Mouse (Mus musculus) neural tube, embryonic 13.5 days (tissue): Measurements from ENCODE around the gene Kat8. TPM values are rescaled to one million over a fixed set of nuclear protein-coding genes. Genes with fewer than 3 reads are reported as not detected.

Experiments used
- ATAC-seq: fragments of 200-750 bp; cut with Nextera tagmentation; 2 replicates; pipeline ENCODE4 v1.8.0; 2017; ENCODE audit warnings: low read depth, mild to moderate bottlenecking, moderate TSS enrichment, moderate library complexity
- H3K27ac ChIP-seq: fragments of 300-500 bp; sonication (generic); replicated peaks from 2 replicates; pipeline ENCODE4 v1.5.1; 2015; ENCODE audit warnings: moderate library complexity, mild to moderate bottlenecking, inconsistent platforms
- H3K27me3 ChIP-seq: fragments of 300-500 bp; sonication (generic); 2 replicates; pipeline ENCODE4 v1.6.1; 2015; ENCODE audit warnings: mild to moderate bottlenecking, inconsistent platforms
- H3K36me3 ChIP-seq: fragments of 300-500 bp; sonication (generic); 2 replicates; pipeline ENCODE4 v1.6.1; 2015; ENCODE audit warnings: mild to moderate bottlenecking, inconsistent platforms
- H3K4me1 ChIP-seq: fragments of 300-500 bp; sonication (generic); replicated peaks from 2 replicates; pipeline ENCODE4 v1.6.1; 2015; ENCODE audit warnings: inconsistent platforms
- H3K4me2 ChIP-seq: fragments of 300-500 bp; sonication (generic); 2 replicates; pipeline ENCODE4 v1.6.1; 2015; ENCODE audit warnings: inconsistent platforms, mild to moderate bottlenecking, moderate library complexity
- H3K4me3 ChIP-seq: fragments of 300-500 bp; sonication (generic); 2 replicates; pipeline ENCODE4 v1.5.1; 2015; ENCODE audit warnings: mild to moderate bottlenecking, inconsistent platforms
- H3K9ac ChIP-seq: fragments of 300-500 bp; sonication (generic); 2 replicates; pipeline ENCODE4 v1.6.1; 2015; ENCODE audit warnings: moderate library complexity, mild to moderate bottlenecking, inconsistent platforms
- H3K9me3 ChIP-seq: fragments of 300-500 bp; sonication (generic); 2 replicates; pipeline ENCODE4 v1.6.1; 2016; ENCODE audit warnings: inconsistent platforms
- WGBS: fragments of 180-500 bp; shearing (Covaris S2); methylation state at CpG from one replicate; pipeline ENCODE4 v1.1.7; 2015; 5-methylcytosine and 5-hydroxymethylcytosine counted together
- polyA plus RNA-seq: library from polyadenylated mRNA; unstranded; fragments of >200 nt; fragmentation: Nextera tagmentation; extraction: Ambion mirVana; gene quantifications from 2 replicates; pipeline ENCODE4 v1.2.1, GENCODE M21; 2015

Gene Kat8
- 47.1 and 55.8 TPM in 2 replicates for polyA plus RNA-seq

GRCm38 (mm10) chr7:127912190-127912871, at the start of gene Kat8:
TSS of gene Kat8 (plus strand) at chr7:127912516.
- H3K36me3 ChIP-seq = peaks cover 47% of the 10 kb centered on the region

GRCm38 (mm10) chr7:127866434-127866833, 45.9 kb upstream of the Kat8 start:
- Histone ChIP-seq H3K27ac (no peak overlapping the region), H3K4me1 (peaks cover 12% of the 10 kb centered on the region), H3K4me2 (no peak overlapping the region), H3K4me3 (no peak overlapping the region), H3K9me3 (no peaks in the 10 kb centered on the region), H3K9ac (no peak overlapping the region), H3K36me3 (peaks cover 64% of the 10 kb centered on the region), H3K27me3 (no peaks in the 10 kb centered on the region)
- no peak for ATAC-seq
- WGBS = 93% methylated on average over 12 of the region's 12 CpGs

More at GRCm38 (mm10) chr7:127912190-127912871, at the start of gene Kat8:
- peak; percentile 94 for ATAC-seq
- Histone ChIP-seq H3K27ac (peak within 1 kb of the TSS; percentile 86), H3K4me1 (peaks cover 15% of the 10 kb centered on the region), H3K27me3 (no peaks in the 10 kb centered on the region), H3K4me3 (peak within 1 kb of the TSS; percentile 91), H3K9ac (peak within 1 kb of the TSS; percentile 86), H3K9me3 (no peaks in the 10 kb centered on the region), H3K4me2 (peak within 1 kb of the TSS; percentile 69)
- 1% methylated on average over 40 of the region's 40 CpGs for WGBS

GRCm38 (mm10) chr7:127867641-127868040, 44.7 kb upstream of the Kat8 start:
- H3K27me3 ChIP-seq = no peaks in the 10 kb centered on the region
- WGBS = 97% methylated on average over 18 of the region's 18 CpGs
- H3K36me3 ChIP-seq = peaks cover 70% of the 10 kb centered on the region
- no peak overlapping the region for H3K27ac ChIP-seq
- no peak overlapping the region for H3K4me3 ChIP-seq
- H3K9me3 ChIP-seq = no peaks in the 10 kb centered on the region
- ATAC-seq = no peak
- no peak overlapping the region for H3K4me2 ChIP-seq
- H3K9ac ChIP-seq = no peak overlapping the region
- H3K4me1 ChIP-seq = peaks cover 12% of the 10 kb centered on the region

- ATAC-seq = no peak
- Histone ChIP-seq H3K4me2 (no peak overlapping the region), H3K4me1 (peaks cover 29% of the 10 kb centered on the region), H3K27me3 (no peaks in the 10 kb centered on the region), H3K9ac (no peak overlapping the region), H3K36me3 (peaks cover 67% of the 10 kb centered on the region), H3K9me3 (no peaks in the 10 kb centered on the region), H3K4me3 (no peak overlapping the region), H3K27ac (peak overlapping the region; percentile 64)
- WGBS = 73% methylated on average over 3 of the region's 3 CpGs
Measured at GRCm38 (mm10) chr7:127869149-127869810, 43.0 kb upstream of the Kat8 start.

- H3K4me3 ChIP-seq = no peak overlapping the region
- no peaks in the 10 kb centered on the region for H3K27me3 ChIP-seq
- no peak for ATAC-seq
- no peaks in the 10 kb centered on the region for H3K9me3 ChIP-seq
- WGBS = 86% methylated on average over 5 of the region's 5 CpGs
- H3K4me1 ChIP-seq = peaks cover 33% of the 10 kb centered on the region
- H3K4me2 ChIP-seq = no peak overlapping the region
- no peak overlapping the region for H3K27ac ChIP-seq
- no peak overlapping the region for H3K9ac ChIP-seq
- peaks cover 60% of the 10 kb centered on the region for H3K36me3 ChIP-seq
Measured at GRCm38 (mm10) chr7:127870136-127870821, 42.0 kb upstream of the Kat8 start.

GRCm38 (mm10) chr7:127874812-127875626, 37.3 kb upstream of the Kat8 start:
- 5% methylated on average over 20 of the region's 20 CpGs for WGBS
- H3K9me3 ChIP-seq = no peaks in the 10 kb centered on the region
- no peaks in the 10 kb centered on the region for H3K27me3 ChIP-seq
- ATAC-seq = peak; percentile 45
- H3K4me2 ChIP-seq = peak overlapping the region; percentile 86
- H3K9ac ChIP-seq = peak overlapping the region; percentile 99
- H3K4me1 ChIP-seq = peaks cover 34% of the 10 kb centered on the region
- peaks cover 50% of the 10 kb centered on the region for H3K36me3 ChIP-seq
- H3K4me3 ChIP-seq = peak overlapping the region; percentile 97
- peak overlapping the region; percentile 100 for H3K27ac ChIP-seq

- H3K36me3 ChIP-seq = peaks cover 50% of the 10 kb centered on the region
Measured at GRCm38 (mm10) chr7:127875627-127876001, 36.7 kb upstream of the Kat8 start.

GRCm38 (mm10) chr7:127876041-127876466, 36.3 kb upstream of the Kat8 start, which contains the start of gene Zfp646:
TSS of gene Zfp646 (plus strand) at chr7:127876221.
- Histone ChIP-seq H3K9me3 (no peaks in the 10 kb centered on the region), H3K27me3 (no peaks in the 10 kb centered on the region), H3K9ac (peak within 1 kb of the TSS; percentile 99), H3K27ac (peak within 1 kb of the TSS; percentile 100), H3K4me3 (peak within 1 kb of the TSS; percentile 97), H3K36me3 (peaks cover 50% of the 10 kb centered on the region), H3K4me1 (peaks cover 34% of the 10 kb centered on the region), H3K4me2 (peak within 1 kb of the TSS; percentile 86)
- ATAC-seq = peak; percentile 93
- under 1% methylated on average over 41 of the region's 41 CpGs for WGBS

More at GRCm38 (mm10) chr7:127875627-127876001, 36.7 kb upstream of the Kat8 start:
- under 1% methylated on average over 43 of the region's 43 CpGs for WGBS
- peak overlapping the region; percentile 100 for H3K27ac ChIP-seq
- H3K4me2 ChIP-seq = peak overlapping the region; percentile 86
- H3K4me1 ChIP-seq = peaks cover 34% of the 10 kb centered on the region
- peak; percentile 94 for ATAC-seq
- H3K9me3 ChIP-seq = no peaks in the 10 kb centered on the region
- H3K9ac ChIP-seq = peak overlapping the region; percentile 99
- H3K27me3 ChIP-seq = no peaks in the 10 kb centered on the region
- H3K4me3 ChIP-seq = peak overlapping the region; percentile 97

- no peaks in the 10 kb centered on the region for H3K27me3 ChIP-seq
- peak; percentile 72 for ATAC-seq
- H3K4me3 ChIP-seq = peak within 1 kb of the TSS; percentile 97
- peaks cover 50% of the 10 kb centered on the region for H3K36me3 ChIP-seq
- peak within 1 kb of the TSS; percentile 100 for H3K27ac ChIP-seq
- H3K9ac ChIP-seq = peak within 1 kb of the TSS; percentile 99
- WGBS = under 1% methylated on average over 60 of the region's 60 CpGs
- peak within 1 kb of the TSS; percentile 86 for H3K4me2 ChIP-seq
- peaks cover 34% of the 10 kb centered on the region for H3K4me1 ChIP-seq
- no peaks in the 10 kb centered on the region for H3K9me3 ChIP-seq
Measured at GRCm38 (mm10) chr7:127876467-127877348, 35.6 kb upstream of the Kat8 start, which contains the start of gene Zfp668. TSS of gene Zfp668 (minus strand) at chr7:127876828.

- no peak for ATAC-seq
- Histone ChIP-seq H3K4me3 (no peak overlapping the region), H3K27me3 (no peaks in the 10 kb centered on the region), H3K9ac (no peak overlapping the region), H3K4me2 (no peak overlapping the region), H3K27ac (no peak overlapping the region), H3K9me3 (no peaks in the 10 kb centered on the region), H3K36me3 (peaks cover 66% of the 10 kb centered on the region), H3K4me1 (peaks cover 43% of the 10 kb centered on the region)
- 95% methylated on average over 9 of the region's 9 CpGs for WGBS
Measured at GRCm38 (mm10) chr7:127879301-127879700, 33.0 kb upstream of the Kat8 start.
